Mouse (Mus musculus) MEL (cell line): Measurements from ENCODE around the gene Six2. TPM values are rescaled to one million over a fixed set of nuclear protein-coding genes. Genes with fewer than 3 reads are reported as not detected.

ENCODE experiments used
- DNase-seq: peaks from one replicate; pipeline ENCODE4 v3.0.0; 2011; ENCODE audit warnings: low read depth, low spot score
- H3K27ac ChIP-seq: 2 replicates; pipeline ENCODE4 v1.5.1; 2012; ENCODE audit warnings: low read depth, mild to moderate bottlenecking, control low read depth, low read length, moderate library complexity; ENCODE audit not compliant: control insufficient read depth
- H3K27me3 ChIP-seq, 2 experiments: fragments of 150-350 bp in 1 of 2; sonication (generic) in 1 of 2; 2 replicates each; pipeline ENCODE4 v1.6.1; 2012; ENCODE audit warnings: low read length in 2 of 2, mild to moderate bottlenecking in 2 of 2, improper control_type of control experiment in 1 of 2, moderate library complexity in 1 of 2; ENCODE audit not compliant: insufficient read depth in 2 of 2, control insufficient read depth in 1 of 2
- H3K36me3 ChIP-seq, 2 experiments: 2 replicates each; pipeline ENCODE4 v1.6.1; 2012 to 2014; ENCODE audit warnings: low read length in 2 of 2, improper control_type of control experiment in 1 of 2, inconsistent platforms in 1 of 2, mild to moderate bottlenecking in 1 of 2; ENCODE audit not compliant: insufficient read depth in 2 of 2, control insufficient read depth in 1 of 2
- H3K4me1 ChIP-seq, 2 experiments: fragments of 150-350 bp in 1 of 2; sonication (generic) in 1 of 2; 2 replicates each; pipeline ENCODE4 v1.6.1; 2012; ENCODE audit warnings: low read length in 2 of 2, improper control_type of control experiment in 1 of 2, mild to moderate bottlenecking in 1 of 2; ENCODE audit not compliant: insufficient read depth in 2 of 2, control insufficient read depth in 1 of 2
- H3K4me3 ChIP-seq, 2 experiments: fragments of 150-350 bp in 1 of 2; sonication (generic) in 1 of 2; 2 replicates each; pipeline ENCODE4 v1.5.1; 2012; ENCODE audit warnings: low read depth in 2 of 2, low read length in 2 of 2, mild to moderate bottlenecking in 2 of 2, moderate library complexity in 2 of 2, control low read depth in 1 of 2, improper control_type of control experiment in 1 of 2; ENCODE audit not compliant: control insufficient read depth in 1 of 2, insufficient read depth in 1 of 2
- H3K79me2 ChIP-seq: 2 replicates; pipeline ENCODE4 v1.6.1; 2012; ENCODE audit warnings: mild to moderate bottlenecking, low read length, moderate library complexity; ENCODE audit not compliant: control insufficient read depth, poor library complexity, insufficient read depth
- H3K9ac ChIP-seq: 2 replicates; pipeline ENCODE4 v1.6.1; 2012; ENCODE audit warnings: low read depth, mild to moderate bottlenecking, control low read depth, low read length, moderate library complexity; ENCODE audit not compliant: control insufficient read depth, poor library complexity, severe bottlenecking
- H3K9me3 ChIP-seq: fragments of 150-350 bp; sonication (generic); replicated peaks from 2 replicates; pipeline ENCODE4 v1.6.1; 2012; ENCODE audit warnings: mild to moderate bottlenecking, low read length, improper control_type of control experiment, moderate library complexity; ENCODE audit not compliant: insufficient read depth
- E2F4 ChIP-seq: IDR thresholded peaks from 2 replicates; pipeline ENCODE4 v1.6.1; 2011; ENCODE audit warnings: low read depth, low read length, improper control_type of control experiment, borderline replicate concordance
- GABPA ChIP-seq: IDR thresholded peaks from 2 replicates; pipeline ENCODE4 v1.6.1; 2012; ENCODE audit warnings: low read depth, mild to moderate bottlenecking, inconsistent platforms, low read length, improper control_type of control experiment, moderate library complexity
- GATA1 ChIP-seq: IDR thresholded peaks from 2 replicates; pipeline ENCODE4 v1.6.1; 2011; ENCODE audit warnings: low read depth, low read length, improper control_type of control experiment
- HCFC1 ChIP-seq: IDR thresholded peaks from 2 replicates; pipeline ENCODE4 v1.6.1; 2012; ENCODE audit warnings: low read depth, mild to moderate bottlenecking, inconsistent platforms, low read length, improper control_type of control experiment, moderate library complexity
- JUND ChIP-seq: IDR thresholded peaks from 2 replicates; pipeline ENCODE4 v1.6.1; 2011; ENCODE audit warnings: low read depth, mild to moderate bottlenecking, improper control_type of control experiment, low read length
- MAFK ChIP-seq: IDR thresholded peaks from 2 replicates; pipeline ENCODE4 v1.6.1; 2011; ENCODE audit warnings: low read depth, mild to moderate bottlenecking, low read length, improper control_type of control experiment, borderline replicate concordance
- MAX ChIP-seq: IDR thresholded peaks from 2 replicates; pipeline ENCODE4 v1.6.1; 2011; ENCODE audit warnings: low read length, improper control_type of control experiment
- MAZ ChIP-seq: IDR thresholded peaks from 2 replicates; pipeline ENCODE4 v1.6.1; 2012; ENCODE audit warnings: low read depth, mild to moderate bottlenecking, inconsistent platforms, low read length, improper control_type of control experiment
- MXI1 ChIP-seq: IDR thresholded peaks from 2 replicates; pipeline ENCODE4 v1.6.1; 2011; ENCODE audit warnings: mild to moderate bottlenecking, low read depth, low read length, improper control_type of control experiment
- MYB ChIP-seq: IDR thresholded peaks from 2 replicates; pipeline ENCODE4 v1.6.1; 2011; ENCODE audit warnings: mild to moderate bottlenecking, low read depth, low read length, improper control_type of control experiment
- POLR2AphosphoS2 ChIP-seq: IDR thresholded peaks from 2 replicates; pipeline ENCODE4 v1.6.1; 2011; ENCODE audit warnings: low read length, improper control_type of control experiment
- RAD21 ChIP-seq: IDR thresholded peaks from 2 replicates; pipeline ENCODE4 v1.6.1; 2011; ENCODE audit warnings: mild to moderate bottlenecking, low read depth, low read length, improper control_type of control experiment
- RCOR1 ChIP-seq: IDR thresholded peaks from 2 replicates; pipeline ENCODE4 v1.6.1; 2012; ENCODE audit warnings: low read depth, mild to moderate bottlenecking, inconsistent platforms, low read length, improper control_type of control experiment
- SMC3 ChIP-seq: IDR thresholded peaks from 2 replicates; pipeline ENCODE4 v1.6.1; 2011; ENCODE audit warnings: low read depth, low read length, improper control_type of control experiment
- TAL1 ChIP-seq: IDR thresholded peaks from 2 replicates; pipeline ENCODE4 v1.6.1; 2012; ENCODE audit warnings: mild to moderate bottlenecking, inconsistent platforms, low read length, moderate library complexity, mixed read lengths
- TBP ChIP-seq: IDR thresholded peaks from 2 replicates; pipeline ENCODE4 v1.8.0; 2011; ENCODE audit warnings: low read depth, low read length, improper control_type of control experiment
- TCF12 ChIP-seq: IDR thresholded peaks from 2 replicates; pipeline ENCODE4 v1.6.1; 2014; ENCODE audit warnings: low read depth, mild to moderate bottlenecking, inconsistent platforms, low read length, improper control_type of control experiment, moderate library complexity
- USF1 ChIP-seq: IDR thresholded peaks from 2 replicates; pipeline ENCODE4 v1.6.1; 2014; ENCODE audit warnings: low read depth, mild to moderate bottlenecking, inconsistent platforms, low read length, improper control_type of control experiment, moderate library complexity
- ZC3H11A ChIP-seq: IDR thresholded peaks from 2 replicates; pipeline ENCODE4 v1.6.1; 2012; ENCODE audit warnings: low read depth, mild to moderate bottlenecking, inconsistent platforms, low read length, improper control_type of control experiment
- ZKSCAN1 ChIP-seq: IDR thresholded peaks from 2 replicates; pipeline ENCODE4 v1.6.1; 2012; ENCODE audit warnings: low read depth, mild to moderate bottlenecking, inconsistent platforms, low read length, improper control_type of control experiment, moderate library complexity
- ZMIZ1 ChIP-seq: IDR thresholded peaks from 2 replicates; pipeline ENCODE4 v1.6.1; 2012; ENCODE audit warnings: low read depth, mild to moderate bottlenecking, inconsistent platforms, low read length, improper control_type of control experiment, moderate library complexity
- ZNF384 ChIP-seq: IDR thresholded peaks from 2 replicates; pipeline ENCODE4 v1.6.1; 2012; ENCODE audit warnings: low read depth, mild to moderate bottlenecking, inconsistent platforms, low read length, improper control_type of control experiment
- polyA plus RNA-seq, 2 experiments: library from polyadenylated mRNA; stranded (reverse) in 1 of 2; unstranded in 1 of 2; fragments of >175 nt in 1 of 2; fragments of >200 nt in 1 of 2; gene quantifications; 2 replicates each; pipeline versions ENCODE4 v1.2.1 to v1.2.4; 2012; ENCODE audit warnings: low replicate concordance in 2 of 2, low read depth in 1 of 2; ENCODE audit not compliant: insufficient read length in 2 of 2, insufficient read depth in 1 of 2, missing spikeins in 1 of 2
- total RNA-seq: library from RNA; depleted of rRNA; stranded (reverse); fragments of 300-350 nt; gene quantifications from 2 replicates; pipeline ENCODE4 v1.2.3, GENCODE M21; 2012

The Six2 gene
- total and polyA plus RNA-seq, 3 experiments: 6.4 to 81.4 TPM; not detected in 1

- no peak for TF ChIP-seq TBP
- no peak for TF ChIP-seq ZC3H11A
- no peak for TF ChIP-seq ZNF384
- no peak for TF ChIP-seq RAD21
- no peak for TF ChIP-seq USF1
- TF ChIP-seq TAL1: no peak
- no peak for TF ChIP-seq GABPA
- no peak for TF ChIP-seq MAFK
- TF ChIP-seq RCOR1: no peak
- no peak for TF ChIP-seq HCFC1
- no peak for TF ChIP-seq ZMIZ1
- TF ChIP-seq MAX: no peak
- TF ChIP-seq JUND: no peak
- no peaks in the 10 kb centered on the region for H3K27me3 ChIP-seq
Observed at GRCm38 (mm10) chr17:85698643-85699042, 10.6 kb upstream of the Six2 start.

GRCm38 (mm10) chr17:85697976-85698375 lies 9.9 kb upstream of the Six2 start:
- Histone ChIP-seq H3K27me3 (no peaks in the 10 kb centered on the region), H3K4me3 (no peak overlapping the region), H3K9me3 (no peaks in the 10 kb centered on the region), H3K27ac (no peak overlapping the region), H3K4me1 (no peaks in the 10 kb centered on the region), H3K9ac (no peak overlapping the region), H3K36me3 (no peaks in the 10 kb centered on the region), H3K79me2 (no peaks in the 10 kb centered on the region)
- DNase-seq: no peak
- TF ChIP-seq RCOR1: no peak
- TF ChIP-seq TCF12: no peak
- no peak for TF ChIP-seq POLR2AphosphoS2
- TF ChIP-seq GATA1: no peak
- no peak for TF ChIP-seq ZC3H11A
- no peak for TF ChIP-seq ZMIZ1
- TF ChIP-seq HCFC1: no peak
- TF ChIP-seq ZKSCAN1: no peak
- no peak for TF ChIP-seq MXI1
- no peak for TF ChIP-seq E2F4
- TF ChIP-seq SMC3: no peak
- no peak for TF ChIP-seq MYB
- no peak for TF ChIP-seq MAZ

More at GRCm38 (mm10) chr17:85698643-85699042, 10.6 kb upstream of the Six2 start:
- Histone ChIP-seq H3K27ac (no peak overlapping the region), H3K9ac (no peak overlapping the region), H3K9me3 (no peaks in the 10 kb centered on the region), H3K4me1 (no peaks in the 10 kb centered on the region), H3K36me3 (no peaks in the 10 kb centered on the region), H3K79me2 (no peaks in the 10 kb centered on the region), H3K4me3 (no peak overlapping the region)
- no peak for DNase-seq
